Mouse (Mus musculus) midbrain, postnatal 0 days (tissue): ENCODE measurements around the gene Atp5l. TPM values are rescaled to one million over a fixed set of nuclear protein-coding genes. Genes with fewer than 3 reads are reported as not detected.

ENCODE experiments used
- ATAC-seq: fragments of 200-750 bp; cut with Nextera tagmentation; 2 replicates; pipeline ENCODE4 v1.8.0; 2017; ENCODE audit warnings: moderate number of reproducible peaks, mild to moderate bottlenecking, moderate TSS enrichment, moderate library complexity; ENCODE audit not compliant: low FRiP score
- DNase-seq: peaks from one replicate; pipeline ENCODE4 v3.0.0-alpha.2; 2015; ENCODE audit warnings: low spot score
- H3K27ac ChIP-seq: fragments of 300-500 bp; sonication (generic); 2 replicates; pipeline ENCODE4 v1.5.1; 2014; ENCODE audit warnings: low read depth, mild to moderate bottlenecking, low read length, mixed read lengths
- H3K27me3 ChIP-seq: fragments of 300-500 bp; sonication (generic); 2 replicates; pipeline ENCODE4 v1.6.1; 2014; ENCODE audit warnings: low read length, control low read depth, mixed read lengths; ENCODE audit not compliant: insufficient read depth
- H3K36me3 ChIP-seq: fragments of 300-500 bp; sonication (generic); 2 replicates; pipeline ENCODE4 v1.6.1; 2014; ENCODE audit warnings: low read length, control low read depth, mixed read lengths; ENCODE audit not compliant: insufficient read depth
- H3K4me1 ChIP-seq: fragments of 300-500 bp; sonication (generic); 2 replicates; pipeline ENCODE4 v1.6.1; 2014; ENCODE audit warnings: mild to moderate bottlenecking, control low read depth, antibody characterized with exemption, low read length, mixed read lengths; ENCODE audit not compliant: insufficient read depth
- H3K4me2 ChIP-seq: fragments of 300-500 bp; sonication (generic); 2 replicates; pipeline ENCODE4 v1.6.1; 2014; ENCODE audit warnings: low read depth, mild to moderate bottlenecking, low read length, mixed read lengths; ENCODE audit not compliant: poor library complexity, severe bottlenecking
- H3K4me3 ChIP-seq: fragments of 300-500 bp; sonication (generic); 2 replicates; pipeline ENCODE4 v1.5.1; 2014; ENCODE audit warnings: low read depth, mild to moderate bottlenecking, low read length, moderate library complexity
- H3K9ac ChIP-seq: fragments of 300-500 bp; sonication (generic); replicated peaks from 2 replicates; pipeline ENCODE4 v1.6.1; 2014; ENCODE audit warnings: mild to moderate bottlenecking, low read length, moderate library complexity, mixed read lengths; ENCODE audit not compliant: poor library complexity, severe bottlenecking
- H3K9me3 ChIP-seq: fragments of 300-500 bp; sonication (generic); 2 replicates; pipeline ENCODE4 v1.6.1; 2016; ENCODE audit warnings: low read length, control low read depth
- CTCF ChIP-seq: IDR thresholded peaks from 2 replicates; pipeline ENCODE4 v1.5.1; 2016; ENCODE audit warnings: antibody characterized with exemption, mild to moderate bottlenecking
- WGBS: fragments of 180-500 bp; shearing (Covaris S2); extraction: QIAGEN DNeasy Blood & Tissue Kit; methylation state at CpG from one replicate; pipeline ENCODE4 v1.1.7; 2014; 5-methylcytosine and 5-hydroxymethylcytosine counted together
- polyA plus RNA-seq: library from polyadenylated mRNA; unstranded; fragments of >200 nt; fragmentation: Nextera tagmentation; extraction: Ambion mirVana; gene quantifications from 2 replicates; pipeline ENCODE4 v1.2.1, GENCODE M21; 2015
- total RNA-seq: library from RNA; depleted of rRNA; stranded (reverse); fragments of >200 nt; gene quantifications from 2 replicates; pipeline ENCODE4 v1.2.3, GENCODE M21; 2014

The Atp5l gene
- total and polyA plus RNA-seq, 2 experiments from 2014 or later: 253 to 874 TPM

GRCm38 (mm10) chr9:44905620-44906019, 14.9 kb downstream of the Atp5l start:
- WGBS: 81% methylated on average over 4 of the region's 4 CpGs

GRCm38 (mm10) chr9:44904964-44905363, 15.6 kb downstream of the Atp5l start:
- no peak overlapping the region for H3K4me2 ChIP-seq
- no peaks in the 10 kb centered on the region for H3K36me3 ChIP-seq
- no peaks in the 10 kb centered on the region for H3K4me1 ChIP-seq
- H3K27me3 ChIP-seq: no peaks in the 10 kb centered on the region
- DNase-seq (peak; percentile 19), ATAC-seq (no peak)
- no peak for TF ChIP-seq CTCF
- no peak overlapping the region for H3K9ac ChIP-seq
- H3K9me3 ChIP-seq: no peaks in the 10 kb centered on the region
- H3K27ac ChIP-seq: no peak overlapping the region
- WGBS: 62% methylated on average over 5 of the region's 5 CpGs
- no peak overlapping the region for H3K4me3 ChIP-seq

More at GRCm38 (mm10) chr9:44905620-44906019, 14.9 kb downstream of the Atp5l start:
- Histone ChIP-seq H3K36me3 (peaks cover 3% of the 10 kb centered on the region; the same call in 1 of the 2 replicates), H3K27ac (no peak overlapping the region), H3K9me3 (no peaks in the 10 kb centered on the region), H3K4me3 (no peak overlapping the region), H3K4me2 (no peak overlapping the region), H3K9ac (no peak overlapping the region), H3K27me3 (no peaks in the 10 kb centered on the region), H3K4me1 (no peaks in the 10 kb centered on the region)
- TF ChIP-seq CTCF: no peak
- DNase-seq (no peak), ATAC-seq (no peak)

GRCm38 (mm10) chr9:44903856-44904255, 16.7 kb downstream of the Atp5l start:
- Histone ChIP-seq H3K4me3 (no peak overlapping the region), H3K9me3 (no peaks in the 10 kb centered on the region), H3K9ac (no peak overlapping the region), H3K4me1 (no peaks in the 10 kb centered on the region), H3K27me3 (no peaks in the 10 kb centered on the region), H3K36me3 (no peaks in the 10 kb centered on the region), H3K4me2 (no peak overlapping the region), H3K27ac (no peak overlapping the region)
- WGBS: 89% methylated on average over 4 of the region's 4 CpGs
- no peak for TF ChIP-seq CTCF
- DNase-seq (no peak), ATAC-seq (no peak)

GRCm38 (mm10) chr9:44900402-44900801, 20.1 kb downstream of the Atp5l start:
- no peaks in the 10 kb centered on the region for H3K4me1 ChIP-seq
- no peak overlapping the region for H3K9ac ChIP-seq
- H3K4me3 ChIP-seq: no peak overlapping the region
- no peak for ATAC-seq
- DNase-seq: no peak
- no peaks in the 10 kb centered on the region for H3K27me3 ChIP-seq
- no peak overlapping the region for H3K27ac ChIP-seq
- 66% methylated on average over 4 of the region's 4 CpGs for WGBS
- no peaks in the 10 kb centered on the region for H3K36me3 ChIP-seq
- no peaks in the 10 kb centered on the region for H3K9me3 ChIP-seq
- TF ChIP-seq CTCF: 0 out of 2 replicates have a peak, but pooled peaks have one; percentile 27
- H3K4me2 ChIP-seq: no peak overlapping the region

- H3K4me3 ChIP-seq: no peak overlapping the region
- H3K4me2 ChIP-seq: no peak overlapping the region
- H3K27me3 ChIP-seq: no peaks in the 10 kb centered on the region
- DNase-seq (no peak), ATAC-seq (no peak)
- H3K9me3 ChIP-seq: no peaks in the 10 kb centered on the region
- no peaks in the 10 kb centered on the region for H3K4me1 ChIP-seq
- H3K27ac ChIP-seq: no peak overlapping the region
- 82% methylated on average over 3 of the region's 3 CpGs for WGBS
- no peak overlapping the region for H3K9ac ChIP-seq
- H3K36me3 ChIP-seq: no peaks in the 10 kb centered on the region
- no peak for TF ChIP-seq CTCF
Measured at GRCm38 (mm10) chr9:44899716-44900115, 20.8 kb downstream of the Atp5l start.

- DNase-seq (no peak), ATAC-seq (no peak)
- no peaks in the 10 kb centered on the region for H3K9me3 ChIP-seq
- 62% methylated on average over 4 of the region's 4 CpGs for WGBS
- H3K9ac ChIP-seq: no peak overlapping the region
- no peak overlapping the region for H3K4me3 ChIP-seq
- no peak overlapping the region for H3K4me2 ChIP-seq
- H3K4me1 ChIP-seq: no peaks in the 10 kb centered on the region
- no peaks in the 10 kb centered on the region for H3K27me3 ChIP-seq
- H3K27ac ChIP-seq: no peak overlapping the region
- TF ChIP-seq CTCF: no peak
- H3K36me3 ChIP-seq: no peaks in the 10 kb centered on the region
Measured at GRCm38 (mm10) chr9:44897024-44897423, 23.5 kb downstream of the Atp5l start.
